Mouse (Mus musculus) stomach, postnatal 0 days (tissue): Measurements from ENCODE around the gene Chmp6. TPM values are rescaled to one million over a fixed set of nuclear protein-coding genes. Genes with fewer than 3 reads are reported as not detected.

ENCODE experiments used
- ATAC-seq: fragments of 200-750 bp; cut with Nextera tagmentation; 2 replicates; pipeline ENCODE4 v1.8.0; 2017; ENCODE audit not compliant: low FRiP score, low TSS enrichment
- DNase-seq: peaks from one replicate; pipeline ENCODE4 v3.0.0-alpha.2; 2016; ENCODE audit warnings: low spot score
- H3K27ac ChIP-seq: fragments of 300-500 bp; sonication (generic); replicated peaks from 2 replicates; pipeline ENCODE4 v1.5.1; 2014; ENCODE audit warnings: mild to moderate bottlenecking, control low read depth
- H3K27me3 ChIP-seq: fragments of 300-500 bp; sonication (generic); 2 replicates; pipeline ENCODE4 v1.6.1; 2014; ENCODE audit warnings: low read length; ENCODE audit not compliant: control insufficient read depth, insufficient read depth
- H3K36me3 ChIP-seq: fragments of 300-500 bp; sonication (generic); 2 replicates; pipeline ENCODE4 v1.6.1; 2014; ENCODE audit warnings: low read length, mixed read lengths; ENCODE audit not compliant: control insufficient read depth, insufficient read depth
- H3K4me1 ChIP-seq: fragments of 300-500 bp; sonication (generic); replicated peaks from 2 replicates; pipeline ENCODE4 v1.6.1; 2014; ENCODE audit warnings: antibody characterized with exemption; ENCODE audit not compliant: control insufficient read depth, insufficient read depth
- H3K4me2 ChIP-seq: fragments of 300-500 bp; sonication (generic); replicated peaks from 2 replicates; pipeline ENCODE4 v1.6.1; 2014; ENCODE audit warnings: low read depth, mild to moderate bottlenecking, control low read depth, moderate library complexity
- H3K4me3 ChIP-seq: fragments of 300-500 bp; sonication (generic); 2 replicates; pipeline ENCODE4 v1.5.1; 2014; ENCODE audit warnings: low read depth, low read length, control low read depth
- H3K9ac ChIP-seq: fragments of 300-500 bp; sonication (generic); 2 replicates; pipeline ENCODE4 v1.6.1; 2014; ENCODE audit warnings: mild to moderate bottlenecking, low read length, control low read depth, mixed read lengths
- H3K9me3 ChIP-seq: fragments of 300-500 bp; sonication (generic); 2 replicates; pipeline ENCODE4 v1.6.1; 2016; ENCODE audit warnings: low read length; ENCODE audit not compliant: control insufficient read depth
- CTCF ChIP-seq: IDR thresholded peaks from 2 replicates; pipeline ENCODE4 v1.5.1; 2016; ENCODE audit warnings: antibody characterized with exemption, low read depth, mild to moderate bottlenecking, moderate library complexity
- EP300 ChIP-seq: optimal IDR thresholded peaks from 2 replicates; pipeline ENCODE3; 2016; ENCODE audit warnings: antibody characterized with exemption
- WGBS: fragments of 180-500 bp; shearing (Covaris S2); extraction: QIAGEN DNeasy Blood & Tissue Kit; methylation state at CpG from one replicate; pipeline ENCODE4 v1.1.7; 2014; 5-methylcytosine and 5-hydroxymethylcytosine counted together
- polyA plus RNA-seq: library from polyadenylated mRNA; unstranded; fragments of >200 nt; fragmentation: Nextera tagmentation; extraction: Ambion mirVana; gene quantifications from 2 replicates; pipeline ENCODE4 v1.2.1, GENCODE M21; 2015

Chmp6 gene
- polyA plus RNA-seq, 1 experiment from 2014 or later = 84.5 TPM

DNA sequence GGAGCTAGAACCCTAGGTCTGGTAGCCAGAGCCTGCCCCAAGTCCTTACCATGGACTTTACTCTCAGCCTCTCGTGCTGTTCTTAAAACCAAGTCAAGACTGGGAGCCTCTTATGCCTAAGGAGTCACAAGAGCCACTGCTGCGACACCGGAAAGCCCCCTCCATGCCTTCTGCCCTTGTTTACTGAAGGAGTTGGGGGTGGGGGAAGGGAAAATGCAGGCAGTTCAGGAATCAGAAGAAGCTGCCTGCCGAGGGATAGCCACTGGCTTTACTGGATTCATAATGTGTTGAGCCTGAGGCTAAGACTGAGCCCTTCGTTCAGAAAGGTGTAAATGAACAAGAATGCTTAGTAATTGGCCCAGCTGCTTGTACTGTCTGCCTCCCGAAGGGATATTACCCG, 396 bp upstream of the Chmp6 start:
- WGBS = 11% methylated on average over 7 of the region's 7 CpGs
- no peak for ATAC-seq
- Histone ChIP-seq H3K27ac (peak overlapping the region; percentile 91), H3K4me3 (peak overlapping the region; percentile 78), H3K36me3 (peaks cover 8% of the 10 kb centered on the region; the same call in 1 of the 2 replicates), H3K9me3 (no peaks in the 10 kb centered on the region), H3K27me3 (no peaks in the 10 kb centered on the region), H3K4me2 (peak overlapping the region; percentile 87), H3K9ac (peak overlapping the region; percentile 99), H3K4me1 (peaks cover 14% of the 10 kb centered on the region; the same call in 1 of the 2 replicates)
- TF ChIP-seq CTCF (no peak), EP300 (no peak)
- no peak for DNase-seq

DNA sequence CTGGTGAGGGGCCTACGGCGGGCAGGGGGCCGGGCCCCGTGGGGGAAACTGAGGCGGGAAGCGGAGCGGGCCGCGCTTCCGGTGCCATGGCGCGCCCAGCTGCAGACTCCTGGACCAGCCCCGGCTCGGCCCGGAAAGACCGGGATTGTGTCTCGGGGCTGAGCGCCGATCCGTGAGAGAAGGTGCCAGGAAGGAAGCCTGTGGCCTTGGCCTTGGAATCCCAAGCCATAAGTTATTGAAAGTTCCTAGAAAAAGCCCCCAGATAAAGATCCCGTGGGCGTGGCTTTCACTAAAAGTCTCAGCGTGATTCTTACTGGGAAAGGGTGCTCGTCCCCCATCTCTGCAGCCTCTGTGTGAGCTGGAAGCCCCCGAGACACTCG, 684 bp downstream of the Chmp6 start:
- peaks cover 18% of the 10 kb centered on the region; the same call in 1 of the 2 replicates for H3K36me3 ChIP-seq
- H3K27ac ChIP-seq = peak overlapping the region; percentile 91
- no peaks in the 10 kb centered on the region for H3K27me3 ChIP-seq
- DNase-seq (no peak), ATAC-seq (no peak; the same call in 1 of the 2 replicates)
- TF ChIP-seq EP300 (no peak), CTCF (no peak)
- peak overlapping the region; percentile 99 for H3K9ac ChIP-seq
- WGBS = under 1% methylated on average over 22 of the region's 26 CpGs
- peaks cover 14% of the 10 kb centered on the region; the same call in 1 of the 2 replicates for H3K4me1 ChIP-seq
- H3K4me2 ChIP-seq = peak overlapping the region; percentile 87
- peak overlapping the region; percentile 78 for H3K4me3 ChIP-seq
- no peaks in the 10 kb centered on the region for H3K9me3 ChIP-seq

DNA sequence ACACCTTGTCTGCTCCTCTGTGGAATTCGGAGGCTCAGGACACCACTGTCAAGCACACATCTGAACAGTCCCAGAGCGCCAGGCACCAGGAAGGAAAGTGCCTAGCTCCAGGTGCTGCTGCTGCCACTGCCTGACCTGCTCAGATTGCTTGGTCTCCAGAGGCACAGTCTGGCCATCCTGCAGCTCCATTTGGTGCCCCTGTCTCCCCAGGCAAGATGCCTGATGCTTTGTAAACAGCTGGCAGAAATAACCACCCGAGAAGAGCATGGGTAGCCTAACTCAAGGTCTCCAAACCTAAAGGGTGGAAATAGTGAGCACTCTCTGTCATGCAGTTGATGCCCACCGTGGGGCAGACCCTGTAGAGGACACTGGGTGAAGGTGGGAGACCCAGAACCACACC, 1.1 kb downstream of the Chmp6 start:
- no peak for ATAC-seq
- no peak for DNase-seq
- TF ChIP-seq CTCF (no peak), EP300 (no peak)
- H3K27ac ChIP-seq = peak overlapping the region; percentile 91
- 14% methylated on average over 4 of the region's 4 CpGs for WGBS
- H3K9me3 ChIP-seq = no peaks in the 10 kb centered on the region
- H3K9ac ChIP-seq = peak overlapping the region; percentile 99
- H3K4me3 ChIP-seq = peak overlapping the region; percentile 78
- H3K36me3 ChIP-seq = peaks cover 22% of the 10 kb centered on the region; the same call in 1 of the 2 replicates
- no peaks in the 10 kb centered on the region for H3K27me3 ChIP-seq
- H3K4me2 ChIP-seq = peak overlapping the region; percentile 87
- peaks cover 14% of the 10 kb centered on the region; the same call in 1 of the 2 replicates for H3K4me1 ChIP-seq

DNA sequence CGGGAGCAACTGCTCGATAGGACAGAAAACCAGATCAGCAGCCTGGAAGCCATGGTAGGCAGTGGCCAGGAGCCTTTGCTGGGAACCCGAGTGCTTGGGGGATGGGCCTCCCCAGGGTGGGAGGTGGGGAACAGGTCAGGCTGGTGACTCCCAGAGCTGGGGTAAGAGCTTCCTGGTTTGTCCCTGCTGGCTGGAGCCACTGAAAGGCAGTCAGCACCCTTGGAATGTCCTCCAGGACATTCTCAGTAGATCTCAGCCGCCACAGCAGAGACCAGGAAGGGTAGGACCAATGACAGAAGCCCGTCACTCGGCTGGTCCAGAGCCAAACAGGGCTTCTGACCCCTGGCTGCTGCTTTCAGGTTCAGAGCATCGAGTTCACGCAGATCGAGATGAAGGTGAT, 2.4 kb downstream of the Chmp6 start:
- H3K4me2 ChIP-seq = peak overlapping the region; percentile 29

DNA sequence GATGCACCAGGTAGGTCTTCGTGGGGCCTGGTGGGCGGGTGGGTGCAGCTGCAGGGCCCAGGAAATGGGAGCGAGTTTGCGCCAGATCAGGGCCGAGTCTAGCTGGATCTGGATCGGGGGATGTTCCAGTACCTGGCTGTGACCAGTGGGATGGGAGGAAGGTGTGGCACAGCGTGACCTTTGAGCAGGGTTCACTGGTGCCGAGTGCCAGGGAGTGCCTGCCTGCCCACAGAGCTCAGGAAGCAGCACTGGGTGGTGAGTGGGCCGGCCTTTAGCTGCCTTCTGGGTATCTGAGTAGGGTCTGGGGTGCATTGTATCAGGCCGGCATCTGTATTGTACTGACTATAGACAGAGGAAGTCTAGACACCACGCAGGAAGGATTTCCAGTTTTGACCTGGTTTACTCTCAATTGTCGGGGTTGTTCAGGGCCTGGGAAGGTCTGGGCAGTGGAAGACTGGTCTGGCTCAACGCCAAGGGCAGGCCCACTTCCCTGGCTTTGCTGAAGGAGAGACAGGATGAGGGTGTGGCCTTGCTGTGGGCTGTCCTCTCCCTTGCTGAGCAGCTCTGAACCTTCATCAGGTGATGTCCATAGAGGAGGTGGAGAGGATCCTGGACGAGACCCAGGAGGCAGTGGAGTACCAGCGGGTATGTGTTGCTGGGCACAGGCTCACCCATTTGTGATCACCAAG, 3.0 kb downstream of the Chmp6 start:
- H3K27me3 ChIP-seq = no peaks in the 10 kb centered on the region
- H3K27ac ChIP-seq = peak overlapping the region; percentile 83
- H3K36me3 ChIP-seq = peaks cover 22% of the 10 kb centered on the region; the same call in 1 of the 2 replicates
- no peak overlapping the region; the same call in 1 of the 2 replicates for H3K4me3 ChIP-seq
- WGBS = 68% methylated on average over 15 of the region's 15 CpGs
- ATAC-seq (peak; percentile 74), DNase-seq (peak; percentile 80)
- H3K4me2 ChIP-seq = peak overlapping the region; percentile 29
- TF ChIP-seq CTCF (no peak), EP300 (no peak)
- H3K9me3 ChIP-seq = no peaks in the 10 kb centered on the region
- H3K9ac ChIP-seq = peak overlapping the region; percentile 27; the same call in 1 of the 2 replicates
- H3K4me1 ChIP-seq = peaks cover 14% of the 10 kb centered on the region; the same call in 1 of the 2 replicates

More for the DNA sequence above, 2.4 kb downstream of the Chmp6 start:
- Histone ChIP-seq H3K9me3 (no peaks in the 10 kb centered on the region), H3K27me3 (no peaks in the 10 kb centered on the region), H3K4me3 (no peak overlapping the region; the same call in 1 of the 2 replicates), H3K9ac (peak overlapping the region; percentile 27), H3K36me3 (peaks cover 22% of the 10 kb centered on the region; the same call in 1 of the 2 replicates), H3K27ac (peak overlapping the region; percentile 83), H3K4me1 (peaks cover 14% of the 10 kb centered on the region; the same call in 1 of the 2 replicates)
- peak; percentile 70 for DNase-seq
- WGBS = 67% methylated on average over 9 of the region's 9 CpGs
- ATAC-seq = peak; percentile 48
- TF ChIP-seq EP300 = no peak
